Mouse (Mus musculus) lung, postnatal 0 days (tissue): ENCODE data around the gene Pabpc1l.

Source experiments
- CTCF ChIP-seq: IDR thresholded peaks from 2 replicates; pipeline ENCODE4 v1.5.1; 2016; ENCODE audit warnings: antibody characterized with exemption, mild to moderate bottlenecking
- EP300 ChIP-seq: IDR thresholded peaks from 2 replicates; pipeline ENCODE4 v1.6.1; 2016; ENCODE audit warnings: antibody characterized with exemption, mild to moderate bottlenecking, control low read depth

DNA sequence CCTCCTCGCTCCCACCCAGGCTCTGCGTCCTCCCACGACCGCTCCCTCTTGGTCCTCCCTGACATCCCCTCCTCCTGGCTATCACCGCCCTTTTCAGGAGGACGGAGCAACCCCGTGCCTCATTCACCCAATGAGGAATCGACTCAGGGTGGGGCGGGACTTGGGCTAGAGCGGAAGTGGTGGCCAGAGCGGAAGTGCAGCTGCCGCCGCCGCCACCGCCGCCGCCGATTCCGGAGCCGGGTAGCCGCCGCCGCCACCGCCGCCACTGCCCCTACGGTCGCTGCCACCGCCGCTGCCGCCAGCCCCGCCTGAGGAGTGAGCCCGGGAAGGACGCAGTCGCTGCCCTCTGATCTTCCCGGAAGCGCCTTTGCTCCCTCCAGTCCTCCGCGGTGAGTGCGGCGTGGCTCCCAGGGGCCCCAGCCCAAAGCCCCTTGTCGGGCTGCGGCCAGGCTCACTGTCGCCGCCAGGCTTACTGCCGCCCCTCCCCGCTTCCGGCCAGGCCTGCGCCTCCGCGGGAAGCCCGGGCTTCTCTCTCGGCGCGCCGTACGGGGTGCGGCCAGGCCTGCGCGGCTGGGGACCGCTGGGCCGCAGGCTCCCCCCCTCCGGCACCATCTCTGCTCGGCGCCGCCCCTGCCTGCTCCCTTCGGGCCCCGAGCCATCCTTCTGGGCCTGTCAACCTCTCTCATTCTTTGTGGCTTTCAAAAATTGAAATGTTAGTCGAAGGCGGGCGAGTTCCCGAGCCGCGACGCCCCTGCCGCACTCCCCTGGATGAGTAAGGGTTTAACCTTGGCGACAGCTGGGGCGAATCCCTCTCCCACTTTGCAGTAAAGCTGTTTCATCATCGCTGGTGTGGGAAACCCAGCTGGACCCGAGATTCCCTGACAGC is 30.0 kb upstream of the Pabpc1l start:
- TF ChIP-seq CTCF = no peak
- no peak for TF ChIP-seq EP300
